Mouse (Mus musculus) mammary gland, adult 2 months (tissue): Measurements from ENCODE around the gene Vti1b. TPM values are rescaled to one million over a fixed set of nuclear protein-coding genes. Genes with fewer than 3 reads are reported as not detected.

ENCODE experiments used
- polyA plus RNA-seq: library from polyadenylated mRNA; depleted of rRNA; stranded (reverse); fragments of >200 nt; gene quantifications from 2 replicates; pipeline ENCODE4 v1.2.3, GENCODE M21; 2012; ENCODE audit warnings: low replicate concordance; rRNA removed

Vti1b gene
- 29.1 and 48.9 TPM in 2 replicates for polyA plus RNA-seq

DNA sequence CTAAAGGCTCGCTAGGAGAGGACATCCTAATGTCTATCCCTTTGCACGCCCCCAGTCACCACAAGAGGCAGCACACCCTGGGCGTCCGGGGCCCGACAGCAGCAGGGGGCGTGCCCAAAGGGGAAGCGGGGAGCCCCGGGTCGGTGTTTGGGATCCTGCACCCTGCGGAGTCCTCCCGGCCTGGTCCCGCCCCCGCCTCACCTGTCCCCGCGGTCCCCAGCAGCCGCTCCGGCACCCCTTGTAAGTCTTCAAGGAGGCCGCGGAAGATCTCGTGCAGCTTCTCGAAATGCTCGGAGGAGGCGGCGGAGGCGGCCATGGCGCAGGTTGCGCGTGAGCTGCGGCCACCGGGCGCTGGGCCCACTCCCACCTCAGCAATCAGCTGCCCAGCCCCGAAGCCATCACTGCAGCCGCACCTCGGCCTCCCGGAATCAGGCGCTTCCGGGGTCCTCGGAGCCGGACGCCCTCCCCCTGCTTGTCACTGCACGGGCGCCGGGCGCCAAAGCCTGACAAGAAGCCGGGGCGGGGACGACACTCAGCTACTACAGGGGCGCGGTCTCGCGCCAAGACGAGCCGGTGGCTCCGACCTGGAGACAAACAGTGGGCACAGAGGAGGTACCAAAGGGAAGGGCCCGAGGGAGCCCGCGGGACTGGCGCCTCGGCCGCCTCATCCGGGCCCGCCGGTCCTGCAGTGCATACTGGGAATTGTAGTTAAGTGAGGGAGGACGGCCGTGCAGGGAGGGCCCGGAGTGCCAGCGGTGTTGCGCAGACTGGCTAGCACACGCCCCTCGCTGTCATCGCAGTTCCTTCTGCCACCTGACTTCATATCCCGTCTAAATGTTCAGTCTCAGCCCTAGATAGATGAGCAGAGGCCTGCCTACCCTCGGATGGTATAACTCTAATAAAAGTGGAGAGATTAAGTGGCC is at the start of gene Vti1b:
Vti1b (minus strand) TSS at position 649 of the 923 bp plus-strand sequence.

DNA sequence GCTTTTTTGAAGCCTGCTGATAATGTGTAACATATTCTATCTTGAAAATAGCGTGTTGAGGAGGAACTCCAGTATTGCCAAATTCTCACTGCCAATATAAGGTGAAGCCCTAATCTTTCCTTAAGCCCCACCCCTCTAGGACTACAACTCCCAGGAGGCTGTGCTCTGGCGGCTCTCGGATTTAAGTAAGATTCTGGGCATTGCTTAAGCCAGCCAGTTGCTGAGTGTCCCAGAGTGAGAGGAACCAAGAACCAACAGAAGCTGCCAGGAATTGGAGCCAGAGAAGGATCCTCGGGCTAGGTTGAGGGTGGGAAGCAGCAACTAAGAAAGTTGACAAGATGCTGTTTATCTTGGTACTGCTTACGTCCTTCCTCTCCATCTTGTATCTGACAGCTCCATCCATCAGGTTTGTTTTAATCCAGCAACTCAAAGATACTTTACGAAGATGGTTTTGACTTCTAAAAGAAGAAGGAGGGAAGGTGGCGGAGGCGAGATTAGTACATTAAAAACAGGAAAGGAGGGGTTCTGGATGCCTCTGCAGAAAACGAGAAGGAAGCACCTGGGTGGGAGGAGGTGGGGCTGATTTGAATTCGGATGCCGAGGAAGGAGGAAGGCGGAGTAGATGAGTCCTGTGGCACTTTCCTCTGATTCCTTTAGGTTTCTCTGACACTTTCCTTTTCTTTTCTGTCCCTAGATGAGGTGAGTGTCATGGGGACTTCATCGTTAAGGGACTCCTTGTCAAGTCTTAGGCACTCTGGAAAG is 36.4 kb upstream of the Vti1b start, which contains the start of gene Rdh12:
Rdh12 (plus strand) TSS at position 212 of the 762 bp plus-strand sequence.

DNA sequence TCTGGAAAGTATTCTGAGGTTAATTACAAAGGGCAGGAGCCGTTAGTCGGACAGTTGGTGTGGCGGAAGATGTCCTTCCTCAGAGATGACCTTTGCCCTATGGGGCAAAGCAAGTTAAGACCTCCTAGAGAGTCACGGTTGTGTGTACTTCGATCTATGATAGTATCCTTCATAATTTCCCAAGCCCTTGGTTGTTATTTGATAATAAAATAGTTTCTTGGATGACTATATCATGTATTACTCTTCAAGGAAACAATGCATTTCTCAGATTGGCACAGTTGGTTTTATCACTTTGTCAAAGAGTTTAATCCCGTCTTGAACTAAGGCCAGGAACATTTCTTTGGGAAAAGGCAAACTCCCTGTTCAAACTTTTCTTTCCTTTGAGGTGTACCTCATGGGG is 19.7 kb upstream of the Vti1b start, which contains the start of gene Rdh11:
Rdh11 (minus strand) TSS at position 101 of the 400 bp plus-strand sequence.

DNA sequence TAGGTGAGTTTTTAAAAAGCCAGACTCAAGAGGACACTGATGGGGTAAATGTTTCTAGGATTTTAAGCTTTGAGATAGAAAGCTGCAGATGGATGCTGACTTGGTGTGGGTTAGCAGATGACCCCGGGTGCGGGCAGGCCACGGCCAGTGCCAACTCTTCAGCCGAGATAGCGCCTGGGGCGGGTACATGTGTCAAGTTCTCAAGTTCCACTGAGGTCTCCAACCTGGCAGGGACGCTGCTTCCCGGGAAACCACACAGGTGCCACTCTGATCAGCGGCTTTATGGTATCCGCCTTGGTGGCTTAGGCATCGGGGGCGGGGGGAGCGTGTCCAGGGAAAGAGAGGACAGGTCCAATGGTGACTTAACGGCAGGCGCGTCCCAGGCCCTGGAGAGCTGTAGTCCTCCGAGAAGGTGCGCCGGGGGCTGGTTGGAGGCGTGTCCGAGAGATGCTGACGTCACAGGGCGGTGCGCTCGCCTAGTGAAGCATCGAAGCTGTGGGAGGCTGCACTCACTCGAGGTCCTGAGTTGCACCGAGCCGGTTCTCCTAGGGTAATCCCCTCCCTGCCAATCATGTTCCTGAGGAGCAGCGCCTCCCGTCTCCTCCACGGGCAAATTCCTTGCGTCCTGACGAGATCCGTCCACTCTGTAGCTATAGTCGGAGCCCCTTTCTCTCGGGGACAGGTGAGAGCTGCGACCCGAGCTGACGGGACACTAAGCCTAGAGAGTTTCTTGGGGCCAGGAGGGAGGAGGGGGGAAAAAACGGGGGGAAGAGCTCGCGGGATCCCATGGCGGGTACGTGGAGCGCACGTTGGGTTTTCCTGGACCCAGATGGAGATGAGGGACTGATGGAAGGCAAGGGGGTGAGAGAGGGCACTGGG is 41.9 kb downstream of the Vti1b start, which contains the start of gene Arg2:
Arg2 (plus strand) TSS at position 479 of the 879 bp plus-strand sequence.

Other genes with a start within 250 kb of the Vti1b start
- gene Tmem229b, start 165.0 kb downstream of the Vti1b start, polyA plus RNA-seq = 33.1 and 36.1 TPM in 2 replicates
- 6.6 and 8.2 TPM in 2 replicates for gene Plekhh1, start 143.5 kb downstream of the Vti1b start, polyA plus RNA-seq
- 12.2 and 19.1 TPM in 2 replicates for gene Pigh, start 83.0 kb downstream of the Vti1b start, polyA plus RNA-seq
- gene Arg2, start 41.9 kb downstream of the Vti1b start, polyA plus RNA-seq = 7.4 and 14.7 TPM in 2 replicates
- 7.2 and 16.5 TPM in 2 replicates for gene Rdh11, start 19.6 kb upstream of the Vti1b start, polyA plus RNA-seq
- 2.2 and 4.0 TPM in 2 replicates for gene Rdh12, start 36.2 kb upstream of the Vti1b start, polyA plus RNA-seq
- gene Zfyve26, start 123.6 kb upstream of the Vti1b start, polyA plus RNA-seq = 22.2 and 28.9 TPM in 2 replicates
- gene Rad51b, start 124.6 kb upstream of the Vti1b start, polyA plus RNA-seq = 0.78 and 0.85 TPM in 2 replicates